Mouse (Mus musculus) limb, embryonic 14.5 days (tissue): ENCODE data around the gene Pfdn2. TPM values are rescaled to one million over a fixed set of nuclear protein-coding genes. Genes with fewer than 3 reads are reported as not detected.

Experiments
- ATAC-seq: fragments of 200-750 bp; cut with Nextera tagmentation; 2 replicates; pipeline ENCODE4 v1.8.0; 2017; ENCODE audit warnings: low read depth, moderate number of reproducible peaks, moderate TSS enrichment; ENCODE audit not compliant: low FRiP score
- DNase-seq: peaks from one replicate; pipeline ENCODE4 v3.0.0-alpha.2; 2015; ENCODE audit warnings: low spot score
- H3K27ac ChIP-seq: fragments of 300-500 bp; sonication (generic); replicated peaks from 2 replicates; pipeline ENCODE4 v1.5.1; 2014; ENCODE audit warnings: low read depth, mild to moderate bottlenecking, low read length, moderate library complexity, mixed read lengths
- H3K27me3 ChIP-seq: fragments of 300-500 bp; sonication (generic); 2 replicates; pipeline ENCODE4 v1.6.1; 2014; ENCODE audit warnings: low read length, mixed read lengths; ENCODE audit not compliant: control insufficient read depth, insufficient read depth
- H3K36me3 ChIP-seq: fragments of 300-500 bp; sonication (generic); 2 replicates; pipeline ENCODE4 v1.6.1; 2014; ENCODE audit warnings: mild to moderate bottlenecking, low read length, moderate library complexity, mixed read lengths; ENCODE audit not compliant: control insufficient read depth, insufficient read depth
- H3K4me1 ChIP-seq: fragments of 300-500 bp; sonication (generic); 2 replicates; pipeline ENCODE4 v1.6.1; 2014; ENCODE audit warnings: antibody characterized with exemption, low read length, mixed read lengths; ENCODE audit not compliant: control insufficient read depth, insufficient read depth
- H3K4me2 ChIP-seq: fragments of 300-500 bp; sonication (generic); replicated peaks from 2 replicates; pipeline ENCODE4 v1.6.1; 2014; ENCODE audit warnings: low read depth, mild to moderate bottlenecking, low read length, moderate library complexity; ENCODE audit not compliant: severe bottlenecking
- H3K4me3 ChIP-seq: fragments of 300-500 bp; sonication (generic); replicated peaks from 2 replicates; pipeline ENCODE4 v1.5.1; 2014; ENCODE audit warnings: low read length
- H3K9ac ChIP-seq: fragments of 300-500 bp; sonication (generic); 2 replicates; pipeline ENCODE4 v1.6.1; 2014; ENCODE audit warnings: mild to moderate bottlenecking, low read depth, low read length, moderate library complexity; ENCODE audit not compliant: severe bottlenecking
- H3K9me3 ChIP-seq: fragments of 300-500 bp; sonication (generic); 2 replicates; pipeline ENCODE4 v1.6.1; 2016; ENCODE audit warnings: low read length; ENCODE audit not compliant: control insufficient read depth
- POLR2A ChIP-seq: fragments of 200-500 bp; IDR thresholded peaks from 2 replicates; pipeline ENCODE4 v1.8.0; 2012; ENCODE audit warnings: inconsistent platforms, mild to moderate bottlenecking, moderate library complexity, borderline replicate concordance; ENCODE audit not compliant: insufficient read depth, insufficient read length; ENCODE audit errors: extremely low read depth
- WGBS: fragments of 180-500 bp; shearing (Covaris S2); extraction: QIAGEN DNeasy Blood & Tissue Kit; methylation state at CpG from one replicate; pipeline ENCODE4 v1.1.7; 2014; 5-methylcytosine and 5-hydroxymethylcytosine counted together
- polyA plus RNA-seq, 2 experiments: library from polyadenylated mRNA; depleted of rRNA in 1 of 2; stranded (reverse) in 1 of 2; unstranded in 1 of 2; fragments of >200 nt; fragmentation: Nextera tagmentation in 1 of 2; extraction: Ambion mirVana in 1 of 2; gene quantifications; 2 replicates each; pipeline versions ENCODE4 v1.2.1 to v1.2.3; 2012 to 2014

Gene Pfdn2
- polyA plus RNA-seq, 2 experiments = 43.0 to 82.5 TPM

- no peak for DNase-seq
- H3K4me2 ChIP-seq = no peak overlapping the region
- TF ChIP-seq POLR2A = no peak
- WGBS = 76% methylated on average over 9 of the region's 9 CpGs
- no peaks in the 10 kb centered on the region for H3K4me1 ChIP-seq
- no peaks in the 10 kb centered on the region for H3K36me3 ChIP-seq
- no peak for ATAC-seq
- no peak overlapping the region for H3K27ac ChIP-seq
- no peak overlapping the region for H3K4me3 ChIP-seq
- H3K9me3 ChIP-seq = no peaks in the 10 kb centered on the region
- peaks cover 9% of the 10 kb centered on the region for H3K27me3 ChIP-seq
- H3K9ac ChIP-seq = no peak overlapping the region
Measured at GRCm38 (mm10) chr1:171385171-171385570, 39.7 kb downstream of the Pfdn2 start.

GRCm38 (mm10) chr1:171387099-171387498 lies 41.6 kb downstream of the Pfdn2 start:
- ATAC-seq (peak; percentile 50), DNase-seq (no peak)
- H3K36me3 ChIP-seq = no peaks in the 10 kb centered on the region
- H3K4me2 ChIP-seq = 0 out of 2 replicates have a peak overlapping the region, but pooled peaks have one; percentile 3
- no peaks in the 10 kb centered on the region for H3K4me1 ChIP-seq
- H3K27me3 ChIP-seq = no peaks in the 10 kb centered on the region
- no peaks in the 10 kb centered on the region for H3K9me3 ChIP-seq
- no peak overlapping the region for H3K27ac ChIP-seq
- 18% methylated on average over 6 of the region's 6 CpGs for WGBS
- no peak overlapping the region for H3K9ac ChIP-seq
- no peak for TF ChIP-seq POLR2A
- H3K4me3 ChIP-seq = no peak overlapping the region

- DNase-seq (no peak), ATAC-seq (no peak)
Measured at GRCm38 (mm10) chr1:171388376-171389102, 43.1 kb downstream of the Pfdn2 start, which contains the start of gene Arhgap30. Arhgap30 (plus strand) TSS chr1:171388954.

GRCm38 (mm10) chr1:171390101-171390500 lies 44.6 kb downstream of the Pfdn2 start:
- WGBS = 83% methylated on average over 4 of the region's 4 CpGs
- Histone ChIP-seq H3K4me3 (no peak overlapping the region), H3K36me3 (no peaks in the 10 kb centered on the region), H3K27me3 (no peaks in the 10 kb centered on the region), H3K4me1 (no peaks in the 10 kb centered on the region), H3K27ac (no peak overlapping the region), H3K9me3 (no peaks in the 10 kb centered on the region), H3K4me2 (no peak overlapping the region), H3K9ac (no peak overlapping the region)
- ATAC-seq = no peak
- DNase-seq = no peak
- no peak for TF ChIP-seq POLR2A

More at GRCm38 (mm10) chr1:171388376-171389102, 43.1 kb downstream of the Pfdn2 start, which contains the start of gene Arhgap30:
- Histone ChIP-seq H3K4me1 (no peaks in the 10 kb centered on the region), H3K9me3 (no peaks in the 10 kb centered on the region), H3K27me3 (no peaks in the 10 kb centered on the region), H3K4me3 (no peak within 1 kb of the TSS), H3K9ac (no peak within 1 kb of the TSS), H3K36me3 (no peaks in the 10 kb centered on the region), H3K27ac (no peak within 1 kb of the TSS), H3K4me2 (no peak within 1 kb of the TSS)
- TF ChIP-seq POLR2A = no peak
- 83% methylated on average over 15 of the region's 15 CpGs for WGBS

- Histone ChIP-seq H3K27me3 (no peaks in the 10 kb centered on the region), H3K9me3 (no peaks in the 10 kb centered on the region), H3K4me1 (no peaks in the 10 kb centered on the region), H3K9ac (no peak overlapping the region), H3K27ac (no peak overlapping the region), H3K36me3 (no peaks in the 10 kb centered on the region), H3K4me3 (no peak overlapping the region), H3K4me2 (no peak overlapping the region)
- DNase-seq (no peak), ATAC-seq (no peak)
- WGBS = 75% methylated on average over 4 of the region's 4 CpGs
- TF ChIP-seq POLR2A = no peak
Measured at GRCm38 (mm10) chr1:171401821-171402220, 56.4 kb downstream of the Pfdn2 start.
